Mouse (Mus musculus) liver, adult 2 months (tissue): Measurements from ENCODE around the gene Eea1. TPM values are rescaled to one million over a fixed set of nuclear protein-coding genes. Genes with fewer than 3 reads are reported as not detected.

Experiments used
- DNase-seq: peaks from one replicate; pipeline ENCODE4 v3.0.0-alpha.2; 2011; ENCODE audit warnings: low read depth, low spot score; ENCODE audit errors: extremely low read depth
- H3K27ac ChIP-seq: fragments of 200-500 bp; replicated peaks from 2 replicates; pipeline ENCODE4 v1.5.1; 2012; ENCODE audit warnings: low read depth, mild to moderate bottlenecking, control low read depth, inconsistent platforms, low read length; ENCODE audit not compliant: insufficient read depth
- H3K27me3 ChIP-seq: fragments of 200-500 bp; 2 replicates; pipeline ENCODE4 v1.6.1; 2012; ENCODE audit warnings: mild to moderate bottlenecking, moderate library complexity, low read length, inconsistent platforms; ENCODE audit not compliant: control insufficient read depth, insufficient read depth
- H3K36me3 ChIP-seq: fragments of 200-500 bp; 2 replicates; pipeline ENCODE4 v1.6.1; 2012; ENCODE audit warnings: low read length, inconsistent platforms; ENCODE audit not compliant: control insufficient read depth, insufficient read depth
- H3K4me1 ChIP-seq: fragments of 200-500 bp; 2 replicates; pipeline ENCODE4 v1.6.1; 2011; ENCODE audit warnings: low read length; ENCODE audit not compliant: control insufficient read depth, insufficient read depth
- H3K4me3 ChIP-seq: fragments of 200-500 bp; 2 replicates; pipeline ENCODE4 v1.5.1; 2011; ENCODE audit warnings: low read depth, mild to moderate bottlenecking, control low read depth, low read length, moderate library complexity; ENCODE audit not compliant: insufficient read depth
- H3K79me2 ChIP-seq: fragments of 200-500 bp; 2 replicates; pipeline ENCODE4 v1.6.1; 2012; ENCODE audit warnings: inconsistent platforms, mild to moderate bottlenecking, low read length, moderate library complexity; ENCODE audit not compliant: control insufficient read depth, insufficient read depth
- H3K9ac ChIP-seq: fragments of 200-500 bp; 2 replicates; pipeline ENCODE4 v1.6.1; 2012; ENCODE audit warnings: low read depth, mild to moderate bottlenecking, control low read depth, inconsistent platforms, low read length
- CTCF ChIP-seq: fragments of 200-500 bp; IDR thresholded peaks from 2 replicates; pipeline ENCODE4 v1.5.1; 2011; ENCODE audit warnings: low read depth, low read length, control low read depth
- POLR2A ChIP-seq: fragments of 200-500 bp; IDR thresholded peaks from 2 replicates; pipeline ENCODE4 v1.6.1; 2011; ENCODE audit warnings: low read length, control low read depth; ENCODE audit not compliant: insufficient read depth; ENCODE audit errors: extremely low read depth
- WGBS: fragments of 180-500 bp; shearing (Covaris S2); methylation state at CpG from one replicate; pipeline ENCODE4 v1.1.7; 2018; 5-methylcytosine and 5-hydroxymethylcytosine counted together
- polyA plus RNA-seq: library from polyadenylated mRNA; depleted of rRNA; stranded (reverse); fragments of >200 nt; gene quantifications from 2 replicates; pipeline ENCODE4 v1.2.3, GENCODE M21; 2012
- total RNA-seq: library from RNA; depleted of rRNA; stranded (reverse); fragments of >200 nt; gene quantifications from 2 replicates; pipeline ENCODE4 v1.2.3, GENCODE M21; 2014

The Eea1 gene
- total and polyA plus RNA-seq, 2 experiments = 3.1 to 19.6 TPM

- Histone ChIP-seq H3K27me3 (no peaks in the 10 kb centered on the region), H3K4me1 (no peaks in the 10 kb centered on the region), H3K79me2 (no peaks in the 10 kb centered on the region), H3K4me3 (no peak overlapping the region), H3K36me3 (no peaks in the 10 kb centered on the region), H3K27ac (no peak overlapping the region), H3K9ac (no peak overlapping the region)
- DNase-seq = peak; percentile 54
- 42% methylated on average over 10 of the region's 10 CpGs for WGBS
- TF ChIP-seq POLR2A (no peak), CTCF (peak; percentile 79)
Measured at GRCm38 (mm10) chr10:95894856-95895386, 45.5 kb upstream of the Eea1 start.

GRCm38 (mm10) chr10:95898471-95899154 lies 41.8 kb upstream of the Eea1 start:
- peak; percentile 28 for DNase-seq
- 59% methylated on average over 5 of the region's 5 CpGs for WGBS
- H3K36me3 ChIP-seq = no peaks in the 10 kb centered on the region

GRCm38 (mm10) chr10:95904668-95905067 lies 35.8 kb upstream of the Eea1 start:
- WGBS = 86% methylated on average over 6 of the region's 6 CpGs
- Histone ChIP-seq H3K27ac (no peak overlapping the region), H3K79me2 (no peaks in the 10 kb centered on the region), H3K9ac (no peak overlapping the region), H3K4me1 (no peaks in the 10 kb centered on the region), H3K36me3 (no peaks in the 10 kb centered on the region), H3K4me3 (no peak overlapping the region), H3K27me3 (no peaks in the 10 kb centered on the region)
- TF ChIP-seq POLR2A = no peak
- TF ChIP-seq CTCF = no peak
- no peak for DNase-seq

More at GRCm38 (mm10) chr10:95898471-95899154, 41.8 kb upstream of the Eea1 start:
- no peaks in the 10 kb centered on the region for H3K79me2 ChIP-seq
- H3K27me3 ChIP-seq = no peaks in the 10 kb centered on the region
- no peak overlapping the region for H3K27ac ChIP-seq
- no peak overlapping the region for H3K9ac ChIP-seq
- TF ChIP-seq CTCF (peak; percentile 67), POLR2A (no peak)
- no peaks in the 10 kb centered on the region for H3K4me1 ChIP-seq
- no peak overlapping the region for H3K4me3 ChIP-seq

- H3K4me3 ChIP-seq = no peak overlapping the region
- no peak for DNase-seq
- no peaks in the 10 kb centered on the region for H3K36me3 ChIP-seq
- no peaks in the 10 kb centered on the region for H3K4me1 ChIP-seq
- no peak overlapping the region for H3K27ac ChIP-seq
- H3K79me2 ChIP-seq = no peaks in the 10 kb centered on the region
- 92% methylated on average over 4 of the region's 4 CpGs for WGBS
- H3K27me3 ChIP-seq = no peaks in the 10 kb centered on the region
- H3K9ac ChIP-seq = no peak overlapping the region
- TF ChIP-seq POLR2A (no peak), CTCF (no peak)
Measured at GRCm38 (mm10) chr10:95909246-95909909, 31.1 kb upstream of the Eea1 start.

- Histone ChIP-seq H3K9ac (no peak overlapping the region), H3K79me2 (no peaks in the 10 kb centered on the region), H3K4me1 (no peaks in the 10 kb centered on the region), H3K27me3 (no peaks in the 10 kb centered on the region), H3K27ac (no peak overlapping the region), H3K36me3 (no peaks in the 10 kb centered on the region), H3K4me3 (no peak overlapping the region)
- no peak for TF ChIP-seq POLR2A
- no peak for TF ChIP-seq CTCF
- no peak for DNase-seq
- 87% methylated on average over 5 of the region's 5 CpGs for WGBS
Measured at GRCm38 (mm10) chr10:95911016-95911415, 29.4 kb upstream of the Eea1 start.
